Mouse (Mus musculus) kidney, postnatal 10 days (tissue): ENCODE data around the gene Alg5.
"Not testable (repeated sequence)": the region's sequence is repeated elsewhere in the genome, so short reads cannot be mapped to it uniquely, and the experiment has no call there.

Source experiments
- DNase-seq: peaks from one replicate; pipeline ENCODE4 v3.0.0; 2021; ENCODE audit warnings: mixed read lengths

The Alg5 gene

GRCm38 (mm10) chr3:54737317-54737716, 2.0 kb downstream of the Alg5 start:
- no peak for DNase-seq

GRCm38 (mm10) chr3:54741965-54742364, 6.6 kb downstream of the Alg5 start:
- no peak for DNase-seq

- peak; percentile 46 for DNase-seq
Observed at GRCm38 (mm10) chr3:54745799-54746198, 10.5 kb downstream of the Alg5 start.

GRCm38 (mm10) chr3:54753411-54753810, 18.1 kb downstream of the Alg5 start:
- DNase-seq, result no peak

GRCm38 (mm10) chr3:54755145-54756041, 20.1 kb downstream of the Alg5 start, which contains the start of gene Smad9:
TSS of gene Smad9 (plus strand) at chr3:54755582.
- DNase-seq, result peak; percentile 77

- peak; percentile 36 for DNase-seq
Observed at GRCm38 (mm10) chr3:54756058-54756457, 20.7 kb downstream of the Alg5 start.

- no peak for DNase-seq
Observed at GRCm38 (mm10) chr3:54757446-54757845, 22.1 kb downstream of the Alg5 start.

- no peak for DNase-seq
Observed at GRCm38 (mm10) chr3:54759211-54759610, 23.9 kb downstream of the Alg5 start.

- no peak for DNase-seq
Observed at GRCm38 (mm10) chr3:54760321-54761115, 25.2 kb downstream of the Alg5 start.

GRCm38 (mm10) chr3:54761258-54761657, 25.9 kb downstream of the Alg5 start:
- DNase-seq, result no peak

GRCm38 (mm10) chr3:54764418-54764817, 29.1 kb downstream of the Alg5 start:
- peak; percentile 42 for DNase-seq

- DNase-seq, result not testable (repeated sequence)
Observed at GRCm38 (mm10) chr3:54765521-54765920, 30.2 kb downstream of the Alg5 start.

GRCm38 (mm10) chr3:54766034-54766433, 30.7 kb downstream of the Alg5 start:
- DNase-seq, result no peak

- DNase-seq, result no peak
Observed at GRCm38 (mm10) chr3:54766811-54767210, 31.5 kb downstream of the Alg5 start.

- DNase-seq, result no peak
Observed at GRCm38 (mm10) chr3:54768592-54768991, 33.3 kb downstream of the Alg5 start.

GRCm38 (mm10) chr3:54769349-54770275, 34.3 kb downstream of the Alg5 start:
- no peak for DNase-seq

GRCm38 (mm10) chr3:54773613-54774012, 38.3 kb downstream of the Alg5 start:
- DNase-seq, result no peak

- no peak for DNase-seq
Observed at GRCm38 (mm10) chr3:54775989-54776631, 40.8 kb downstream of the Alg5 start.

- no peak for DNase-seq
Observed at GRCm38 (mm10) chr3:54790601-54791000, 55.3 kb downstream of the Alg5 start.

- no peak for DNase-seq
Observed at GRCm38 (mm10) chr3:54791822-54792677, 56.7 kb downstream of the Alg5 start.

GRCm38 (mm10) chr3:54793762-54794161, 58.4 kb downstream of the Alg5 start:
- no peak for DNase-seq
